Mouse (Mus musculus) kidney, adult 2 months (tissue): Measurements from ENCODE around the gene Ccdc47. TPM values are rescaled to one million over a fixed set of nuclear protein-coding genes. Genes with fewer than 3 reads are reported as not detected.
A peak's percentile ranks its signal among the peaks of the same experiment; 100 is the strongest.

Experiments
- DNase-seq: peaks from one replicate; pipeline ENCODE4 v3.0.0; 2021
- H3K27ac ChIP-seq: fragments of 200-500 bp; 2 replicates; pipeline ENCODE4 v1.5.1; 2012; ENCODE audit warnings: low read depth, low read length, control low read depth, inconsistent platforms; ENCODE audit not compliant: insufficient read depth
- H3K27me3 ChIP-seq: fragments of 200-500 bp; replicated peaks from 2 replicates; pipeline ENCODE4 v1.6.1; 2012; ENCODE audit warnings: mild to moderate bottlenecking, moderate library complexity, low read length, inconsistent platforms; ENCODE audit not compliant: control insufficient read depth, insufficient read depth
- H3K36me3 ChIP-seq: fragments of 200-500 bp; 2 replicates; pipeline ENCODE4 v1.6.1; 2012; ENCODE audit warnings: mild to moderate bottlenecking, moderate library complexity, low read length, inconsistent platforms; ENCODE audit not compliant: control insufficient read depth, insufficient read depth
- H3K4me1 ChIP-seq: fragments of 200-500 bp; 2 replicates; pipeline ENCODE4 v1.6.1; 2011; ENCODE audit warnings: low read length; ENCODE audit not compliant: control insufficient read depth, insufficient read depth
- H3K4me3 ChIP-seq: fragments of 200-500 bp; 2 replicates; pipeline ENCODE4 v1.5.1; 2011; ENCODE audit warnings: mild to moderate bottlenecking, low read depth, low read length, control low read depth; ENCODE audit not compliant: insufficient read depth
- CTCF ChIP-seq: fragments of 200-500 bp; conservative IDR thresholded peaks from 2 replicates; pipeline ENCODE4 v1.5.1; 2011; ENCODE audit warnings: low read depth, mild to moderate bottlenecking, control low read depth, low read length, moderate library complexity, mixed read lengths; ENCODE audit not compliant: insufficient read depth, insufficient read length
- POLR2A ChIP-seq: fragments of 200-500 bp; IDR thresholded peaks from one replicate; pipeline ENCODE4 v1.6.1; 2011; ENCODE audit warnings: low read depth, low read length, control low read depth
- WGBS: fragments of 180-500 bp; shearing (Covaris S2); methylation state at CpG from one replicate; pipeline ENCODE4 v1.1.7; 2018; 5-methylcytosine and 5-hydroxymethylcytosine counted together
- polyA plus RNA-seq: library from polyadenylated mRNA; depleted of rRNA; stranded (reverse); fragments of >200 nt; gene quantifications from 2 replicates; pipeline ENCODE4 v1.2.3, GENCODE M21; 2012

Gene Ccdc47
- polyA plus RNA-seq, 1 experiment, result 20.6 TPM

DNA sequence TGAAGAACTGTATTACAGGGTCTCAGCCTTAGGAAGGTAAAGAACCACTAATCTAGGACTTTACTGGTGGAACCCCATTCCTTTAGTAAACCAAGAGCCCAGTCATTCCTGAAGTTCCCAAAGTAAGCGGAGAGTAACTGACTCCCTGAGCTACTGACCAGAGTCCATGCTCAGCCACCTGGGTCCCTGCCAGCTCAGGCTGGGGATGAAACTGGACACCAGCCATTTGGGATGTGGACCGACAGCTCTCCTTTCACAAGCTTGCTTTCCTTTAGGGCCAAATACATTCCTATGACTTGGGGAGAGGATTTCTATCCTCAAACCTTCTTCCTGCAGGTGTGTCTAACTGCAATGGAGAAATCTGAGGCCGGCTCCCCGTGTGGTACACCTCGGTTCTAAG lies 41.8 kb downstream of the Ccdc47 start:
- H3K36me3 ChIP-seq, result no peaks in the 10 kb centered on the region
- no peaks in the 10 kb centered on the region for H3K4me1 ChIP-seq
- peak; percentile 86 for DNase-seq
- WGBS, result 53% methylated on average over 5 of the region's 5 CpGs
- H3K27me3 ChIP-seq, result no peaks in the 10 kb centered on the region
- no peak for TF ChIP-seq POLR2A
- TF ChIP-seq CTCF, result no peak
- no peak overlapping the region for H3K4me3 ChIP-seq
- H3K27ac ChIP-seq, result no peak overlapping the region

DNA sequence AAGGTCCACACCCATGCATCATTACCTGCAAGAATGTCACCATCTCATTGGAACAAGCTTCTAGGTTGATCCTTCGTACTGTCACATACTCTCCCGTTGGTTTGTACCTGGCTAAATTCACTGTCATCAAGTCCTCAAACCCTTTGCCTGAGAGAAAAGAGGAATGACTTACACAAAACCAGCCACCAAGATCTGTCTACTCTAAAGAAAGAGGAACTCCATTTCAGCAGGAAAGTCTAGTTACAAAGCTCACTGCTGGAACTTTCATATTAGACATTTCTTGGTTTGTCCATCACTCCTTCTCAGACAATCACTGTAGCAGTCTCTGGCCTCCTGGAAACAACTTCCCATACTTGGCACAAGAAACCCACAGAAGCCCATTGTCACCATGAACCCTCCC lies 42.9 kb downstream of the Ccdc47 start:
- 96% methylated on average over 2 of the region's 2 CpGs for WGBS
- H3K27me3 ChIP-seq, result no peaks in the 10 kb centered on the region
- H3K27ac ChIP-seq, result no peak overlapping the region
- no peak overlapping the region for H3K4me3 ChIP-seq
- TF ChIP-seq CTCF (no peak), POLR2A (no peak)
- H3K36me3 ChIP-seq, result no peaks in the 10 kb centered on the region
- DNase-seq, result no peak
- H3K4me1 ChIP-seq, result no peaks in the 10 kb centered on the region

DNA sequence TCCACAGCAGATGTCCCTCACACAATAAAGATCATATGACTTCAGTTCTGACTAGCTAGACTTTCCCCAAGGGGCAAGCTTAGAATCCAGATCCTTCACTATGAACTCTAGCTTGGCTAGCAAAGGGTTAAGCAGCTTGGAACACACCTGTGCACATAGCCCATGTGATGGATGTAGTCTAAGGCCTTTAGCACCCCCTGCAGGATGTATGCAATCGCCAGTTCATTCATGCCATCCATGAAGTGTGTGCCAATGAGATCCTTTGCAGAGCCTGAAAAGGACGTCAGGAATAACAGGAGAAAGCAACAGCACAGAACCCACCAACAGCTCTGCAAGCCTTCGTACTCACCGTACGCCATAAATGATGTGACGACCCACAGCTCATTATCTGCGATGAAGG lies 45.3 kb downstream of the Ccdc47 start:
- Histone ChIP-seq H3K27me3 (no peaks in the 10 kb centered on the region), H3K4me3 (no peak overlapping the region), H3K4me1 (no peaks in the 10 kb centered on the region), H3K36me3 (no peaks in the 10 kb centered on the region; the same call in 1 of the 2 replicates), H3K27ac (no peak overlapping the region)
- TF ChIP-seq CTCF (peak; percentile 54), POLR2A (no peak)
- 85% methylated on average over 7 of the region's 7 CpGs for WGBS
- DNase-seq, result no peak

DNA sequence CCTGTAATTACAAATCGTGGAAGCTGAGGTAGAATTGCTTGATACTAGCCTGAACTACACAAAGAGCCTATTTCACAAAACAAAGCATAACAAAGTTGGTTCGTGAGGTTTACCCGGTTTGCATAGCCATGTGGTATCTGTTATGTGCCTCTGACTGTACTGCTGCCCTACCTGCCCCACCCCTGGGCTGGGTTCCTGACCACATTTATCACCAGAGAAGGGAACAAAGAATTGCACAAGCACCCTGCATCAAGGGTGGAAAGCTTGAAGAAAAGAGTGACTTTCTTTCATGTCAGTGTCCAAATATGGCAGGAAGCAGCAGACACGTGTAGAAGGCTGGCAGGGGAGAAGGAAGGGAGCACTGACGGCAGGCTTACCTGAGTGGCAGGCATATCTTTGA lies 48.7 kb downstream of the Ccdc47 start:
- 81% methylated on average over 5 of the region's 5 CpGs for WGBS
- no peaks in the 10 kb centered on the region for H3K4me1 ChIP-seq
- no peaks in the 10 kb centered on the region for H3K27me3 ChIP-seq
- H3K4me3 ChIP-seq, result no peak overlapping the region
- no peak for DNase-seq
- H3K36me3 ChIP-seq, result no peaks in the 10 kb centered on the region; the same call in 1 of the 2 replicates
- no peak for TF ChIP-seq POLR2A
- H3K27ac ChIP-seq, result no peak overlapping the region

DNA sequence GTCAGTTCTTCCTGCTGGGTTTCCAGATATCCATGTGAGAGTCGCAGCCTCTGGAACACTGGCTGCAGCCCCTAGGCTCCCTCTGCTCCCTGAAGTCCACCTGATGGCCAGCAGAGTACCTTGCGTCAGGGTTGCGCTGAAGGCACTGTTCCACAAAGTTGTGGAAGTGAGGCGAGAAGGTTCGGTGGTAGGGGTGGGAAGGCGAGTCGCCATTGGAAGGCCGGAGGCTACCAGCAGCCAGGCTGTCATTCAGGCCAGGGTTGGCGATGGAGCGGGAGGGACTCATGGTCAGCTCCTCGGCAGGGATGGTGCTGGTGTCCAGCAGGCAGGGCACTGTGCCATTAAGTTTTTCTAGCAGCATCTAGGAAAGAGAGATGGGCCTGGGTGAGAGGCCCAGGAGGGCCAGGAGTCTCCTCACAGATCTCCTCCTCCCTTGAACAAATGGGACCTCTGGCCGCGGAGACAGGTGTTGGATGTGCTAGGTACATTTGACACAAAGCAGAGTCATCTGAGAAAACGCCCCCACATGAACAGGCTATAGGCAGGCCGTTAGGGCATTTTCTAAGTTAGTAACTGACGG lies 51.5 kb downstream of the Ccdc47 start:
- no peak for DNase-seq
- no peak overlapping the region for H3K27ac ChIP-seq
- 80% methylated on average over 16 of the region's 16 CpGs for WGBS
- H3K4me1 ChIP-seq, result no peaks in the 10 kb centered on the region
- no peaks in the 10 kb centered on the region; the same call in 1 of the 2 replicates for H3K36me3 ChIP-seq
- TF ChIP-seq CTCF, result no peak
- TF ChIP-seq POLR2A, result no peak
- no peaks in the 10 kb centered on the region for H3K27me3 ChIP-seq
- H3K4me3 ChIP-seq, result no peak overlapping the region

DNA sequence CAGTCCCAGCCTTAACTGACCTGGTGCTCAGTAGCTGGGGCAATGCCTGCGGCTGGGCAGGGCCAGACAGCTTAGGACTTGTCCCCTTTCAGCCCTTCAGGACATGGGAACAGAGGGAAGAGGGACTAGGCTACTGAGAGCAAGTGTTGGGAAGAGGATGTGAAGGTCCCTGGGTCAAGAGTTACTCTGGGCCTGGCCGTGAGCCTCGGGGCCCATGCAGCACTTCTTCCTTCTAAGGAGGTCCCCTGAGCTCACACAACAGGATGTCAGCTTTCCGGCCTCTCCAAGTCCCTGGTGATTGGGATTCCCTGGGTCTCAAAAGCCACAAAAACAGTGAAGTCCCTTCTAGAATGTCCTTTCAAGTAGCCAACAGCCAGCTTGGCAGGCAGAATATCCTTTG lies 52.6 kb downstream of the Ccdc47 start:
- no peak overlapping the region for H3K4me3 ChIP-seq
- DNase-seq, result peak; percentile 69
- TF ChIP-seq POLR2A (no peak), CTCF (no peak)
- H3K27me3 ChIP-seq, result no peaks in the 10 kb centered on the region
- H3K27ac ChIP-seq, result peak overlapping the region; percentile 69
- H3K36me3 ChIP-seq, result no peaks in the 10 kb centered on the region; the same call in 1 of the 2 replicates
- WGBS, result 64% methylated on average over 4 of the region's 4 CpGs
- H3K4me1 ChIP-seq, result 0 out of 2 replicates have a peak, but pooled peaks cover 2% of the 10 kb centered on the region

DNA sequence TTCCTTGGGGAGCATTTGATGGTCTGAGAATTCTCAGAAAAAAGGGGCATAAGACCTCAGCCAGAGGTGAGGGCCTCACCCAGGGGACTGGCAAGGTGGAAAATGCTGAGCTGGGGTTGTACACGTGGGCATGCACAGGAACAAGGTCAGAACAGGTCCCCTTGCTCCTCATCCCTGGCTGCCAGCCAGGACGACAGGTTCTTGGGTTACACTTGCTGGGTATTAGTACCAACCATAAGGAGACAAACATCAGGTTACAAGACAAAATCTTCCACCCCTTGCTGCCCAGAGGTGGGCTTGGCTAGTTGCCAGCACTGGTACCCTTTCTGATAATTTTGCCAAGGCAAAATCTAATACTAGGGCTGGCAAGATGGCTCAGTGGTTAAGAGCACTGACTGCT lies 53.9 kb downstream of the Ccdc47 start:
- H3K27ac ChIP-seq, result no peak overlapping the region
- DNase-seq, result no peak
- H3K4me1 ChIP-seq, result 0 out of 2 replicates have a peak, but pooled peaks cover 3% of the 10 kb centered on the region
- H3K4me3 ChIP-seq, result no peak overlapping the region
- TF ChIP-seq POLR2A (no peak), CTCF (no peak)
- 83% methylated on average over 2 of the region's 2 CpGs for WGBS
- no peaks in the 10 kb centered on the region for H3K27me3 ChIP-seq
- H3K36me3 ChIP-seq, result no peaks in the 10 kb centered on the region
